Mouse (Mus musculus) heart, embryonic 14.5 days (tissue): Measurements from ENCODE around the gene Rab43. TPM values are rescaled to one million over a fixed set of nuclear protein-coding genes. Genes with fewer than 3 reads are reported as not detected.

ENCODE experiments used
- ATAC-seq: fragments of 200-750 bp; cut with Nextera tagmentation; 2 replicates; pipeline ENCODE4 v1.8.0; 2017; ENCODE audit warnings: low read depth, moderate TSS enrichment; ENCODE audit not compliant: insufficient number of reproducible peaks, insufficient read depth, low FRiP score
- H3K27ac ChIP-seq, 2 experiments: fragments of 200-500 bp in 1 of 2; fragments of 300-500 bp in 1 of 2; sonication (generic) in 1 of 2; replicated peaks in 1 of 2; 2 replicates each; pipeline ENCODE4 v1.5.1; 2012 to 2014; ENCODE audit warnings: low read depth in 2 of 2, low read length in 2 of 2, control low read depth in 1 of 2, mild to moderate bottlenecking in 1 of 2, mixed read lengths in 1 of 2; ENCODE audit not compliant: control insufficient read depth in 1 of 2, insufficient read depth in 1 of 2
- H3K27me3 ChIP-seq: fragments of 300-500 bp; sonication (generic); 2 replicates; pipeline ENCODE4 v1.6.1; 2014; ENCODE audit warnings: mild to moderate bottlenecking, low read length, control low read depth; ENCODE audit not compliant: control insufficient read depth, insufficient read depth
- H3K36me3 ChIP-seq: fragments of 300-500 bp; sonication (generic); 2 replicates; pipeline ENCODE4 v1.6.1; 2014; ENCODE audit warnings: mild to moderate bottlenecking, control low read depth, low read length, mixed read lengths; ENCODE audit not compliant: control insufficient read depth, insufficient read depth
- H3K4me1 ChIP-seq, 2 experiments: fragments of 200-500 bp in 1 of 2; fragments of 300-500 bp in 1 of 2; sonication (generic) in 1 of 2; 2 replicates each; pipeline ENCODE4 v1.6.1; 2012 to 2014; ENCODE audit warnings: low read length in 2 of 2, control low read depth in 1 of 2, mixed read lengths in 1 of 2; ENCODE audit not compliant: control insufficient read depth in 2 of 2, insufficient read depth in 2 of 2
- H3K4me2 ChIP-seq: fragments of 300-500 bp; sonication (generic); 2 replicates; pipeline ENCODE4 v1.6.1; 2014; ENCODE audit warnings: mild to moderate bottlenecking, low read length
- H3K4me3 ChIP-seq, 2 experiments: fragments of 200-500 bp in 1 of 2; fragments of 300-500 bp in 1 of 2; sonication (generic) in 1 of 2; 2 replicates each; pipeline ENCODE4 v1.5.1; 2012 to 2014; ENCODE audit warnings: low read length in 2 of 2, mild to moderate bottlenecking in 2 of 2, control low read depth in 1 of 2, low read depth in 1 of 2, moderate library complexity in 1 of 2; ENCODE audit not compliant: control insufficient read depth in 1 of 2, insufficient read depth in 1 of 2
- H3K9ac ChIP-seq: fragments of 300-500 bp; sonication (generic); 2 replicates; pipeline ENCODE4 v1.6.1; 2014; ENCODE audit warnings: mild to moderate bottlenecking, low read length
- H3K9me3 ChIP-seq: fragments of 300-500 bp; sonication (generic); 2 replicates; pipeline ENCODE4 v1.6.1; 2016; ENCODE audit warnings: low read length, control low read depth; ENCODE audit not compliant: control insufficient read depth
- WGBS: fragments of 180-500 bp; shearing (Covaris S2); extraction: QIAGEN DNeasy Blood & Tissue Kit; methylation state at CpG from one replicate; pipeline ENCODE4 v1.1.7; 2014; 5-methylcytosine and 5-hydroxymethylcytosine counted together
- polyA plus RNA-seq: library from polyadenylated mRNA; unstranded; fragments of >200 nt; fragmentation: Nextera tagmentation; extraction: Ambion mirVana; gene quantifications from 2 replicates; pipeline ENCODE4 v1.2.1, GENCODE M21; 2014

Gene Rab43
- polyA plus RNA-seq, 1 experiment from 2014 or later: 8.0 TPM

DNA sequence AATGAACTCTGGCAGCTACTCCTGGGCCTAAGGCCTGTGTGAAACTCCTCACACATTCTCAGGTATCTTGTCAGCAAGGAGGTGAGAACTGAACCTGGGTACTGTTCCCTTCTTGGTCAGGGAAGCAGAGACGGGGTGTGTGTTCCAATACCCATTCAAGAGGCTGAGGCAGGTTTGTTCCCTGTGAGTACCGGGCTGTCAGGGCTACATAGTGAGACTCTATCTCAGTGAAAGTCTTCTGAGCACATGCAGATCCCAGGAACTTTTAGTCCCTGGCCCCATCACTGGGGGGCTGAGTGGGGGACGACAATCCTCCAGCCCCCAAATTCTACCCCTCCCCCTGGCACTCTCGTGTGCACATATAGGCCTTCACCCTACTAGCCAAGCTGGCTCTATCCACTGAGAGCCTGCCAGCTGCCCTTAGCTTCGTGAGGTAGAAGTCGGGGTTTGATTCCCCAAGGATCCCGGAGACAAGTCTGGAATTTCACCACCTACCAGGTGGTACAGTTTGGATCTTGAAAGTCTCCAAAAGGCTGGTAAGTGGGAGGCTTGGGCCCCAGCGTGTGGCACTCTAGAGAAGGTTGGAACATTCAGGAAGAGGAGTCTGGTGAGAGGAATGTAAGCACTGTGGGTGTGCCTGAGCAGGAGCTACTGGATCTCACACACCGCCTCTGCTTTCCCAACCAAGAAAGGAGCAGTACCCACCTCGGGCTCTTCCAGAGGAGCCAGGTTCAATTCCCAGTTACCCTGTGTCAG is 31.2 kb downstream of the Rab43 start:
- no peak for ATAC-seq
- Histone ChIP-seq H3K27me3 (peaks cover 6% of the 10 kb centered on the region; the same call in 1 of the 2 replicates), H3K4me1 (peaks cover 13 to 14% of the 10 kb centered on the region in 2 experiments), H3K4me3 (no peak overlapping the region), H3K9ac (no peak overlapping the region), H3K36me3 (no peaks in the 10 kb centered on the region), H3K9me3 (no peaks in the 10 kb centered on the region), H3K4me2 (no peak overlapping the region), H3K27ac (no peak overlapping the region)
- 81% methylated on average over 10 of the region's 10 CpGs for WGBS

DNA sequence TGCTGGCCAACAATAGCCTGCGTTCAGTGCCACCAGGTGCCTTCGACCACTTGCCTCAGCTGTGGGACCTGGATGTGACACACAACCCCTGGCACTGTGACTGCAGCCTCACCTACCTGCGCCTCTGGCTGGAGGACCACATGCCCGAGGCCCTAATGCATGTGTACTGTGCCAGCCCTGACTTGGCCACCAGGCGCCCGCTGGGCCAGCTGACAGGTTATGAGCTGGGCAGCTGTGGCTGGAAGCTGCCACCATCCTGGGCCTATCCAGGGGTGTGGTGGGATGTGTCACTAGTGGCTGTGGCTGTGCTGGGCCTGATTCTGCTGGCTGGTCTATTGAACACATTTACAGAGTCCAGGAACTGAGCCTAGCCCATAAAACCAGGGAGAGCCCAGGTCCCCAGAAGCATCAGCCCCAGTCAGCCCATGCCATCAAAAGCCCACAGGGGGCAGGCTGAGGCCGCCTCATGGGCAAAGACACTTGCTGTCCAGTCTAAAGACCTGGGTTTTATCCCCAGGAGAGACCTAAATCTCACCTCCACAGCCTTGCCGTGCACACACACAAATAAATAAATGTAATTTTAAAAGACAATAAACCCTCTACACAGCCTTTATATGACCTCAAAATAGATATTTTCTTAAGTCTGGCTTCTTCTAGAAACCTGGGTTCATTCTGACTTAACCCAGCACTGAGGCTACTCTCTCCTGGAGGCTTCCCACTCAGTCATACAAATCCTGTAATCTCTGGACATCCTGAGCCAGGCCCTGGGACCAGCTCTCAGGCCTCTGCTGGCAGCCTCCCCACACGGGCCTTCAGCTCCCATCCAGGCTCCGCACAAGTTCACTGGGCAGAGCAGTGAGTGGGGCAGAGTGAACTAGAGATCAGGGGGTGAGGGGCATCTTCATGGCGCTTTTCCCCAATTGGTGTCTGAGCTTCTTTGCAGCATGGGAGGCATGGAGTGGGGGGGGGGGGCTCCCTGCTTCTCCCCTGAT is 32.5 kb downstream of the Rab43 start:
- peaks cover 13 to 14% of the 10 kb centered on the region in 2 experiments for H3K4me1 ChIP-seq
- 84% methylated on average over 11 of the region's 11 CpGs for WGBS
- H3K9ac ChIP-seq: no peak overlapping the region
- no peak overlapping the region for H3K27ac ChIP-seq
- H3K9me3 ChIP-seq: no peaks in the 10 kb centered on the region
- no peak for ATAC-seq
- H3K27me3 ChIP-seq: peaks cover 6% of the 10 kb centered on the region; the same call in 1 of the 2 replicates
- no peak overlapping the region for H3K4me3 ChIP-seq
- H3K4me2 ChIP-seq: no peak overlapping the region
- no peaks in the 10 kb centered on the region for H3K36me3 ChIP-seq

DNA sequence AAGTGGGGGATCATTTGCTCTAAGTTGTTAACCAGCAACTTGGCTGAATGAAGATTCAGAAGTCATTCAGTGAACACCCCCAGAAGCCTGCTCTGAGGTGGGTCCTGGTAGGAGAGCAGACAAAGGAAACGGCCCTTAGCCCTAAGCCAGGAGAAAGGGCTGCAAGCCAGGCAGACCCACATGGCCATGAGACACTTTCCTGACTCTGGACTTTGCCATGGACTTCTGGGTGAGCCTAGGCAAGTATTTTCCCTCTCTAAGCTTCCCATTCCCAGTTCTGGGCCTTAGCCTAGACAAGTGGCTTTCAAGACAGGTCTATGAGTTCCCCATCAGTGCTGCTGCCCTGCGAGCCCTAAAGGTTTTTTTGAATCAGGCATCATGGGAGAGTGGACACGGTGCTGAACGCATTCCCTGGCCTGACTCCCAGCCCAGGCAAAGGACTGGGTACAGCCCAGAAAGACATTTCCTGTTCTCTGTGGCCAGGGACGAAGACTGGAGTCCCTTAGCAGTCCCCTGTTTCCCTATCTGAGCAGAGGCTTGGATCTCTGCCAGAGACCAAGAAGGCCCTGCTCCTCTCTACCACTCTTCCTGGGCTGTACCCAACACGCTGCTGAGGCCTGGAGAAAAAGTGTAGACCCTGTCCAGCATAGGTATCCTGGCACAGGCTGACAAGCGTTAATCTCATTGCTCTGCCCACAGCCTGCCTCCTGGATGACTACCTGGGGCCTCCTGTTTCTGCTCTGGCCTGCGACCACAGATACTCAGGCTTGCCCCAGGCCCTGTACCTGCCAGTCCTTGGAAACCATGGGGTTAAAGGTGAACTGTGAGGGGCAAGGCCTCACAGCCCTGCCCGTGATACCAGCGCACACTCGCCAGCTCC is 33.4 kb downstream of the Rab43 start:
- H3K4me1 ChIP-seq: peaks cover 13 to 14% of the 10 kb centered on the region in 2 experiments
- no peak overlapping the region for H3K9ac ChIP-seq
- 0 out of 4 replicates have a peak overlapping the region, but pooled peaks of 1 of the 2 experiments have one; percentile 24 for H3K27ac ChIP-seq
- H3K9me3 ChIP-seq: no peaks in the 10 kb centered on the region
- no peaks in the 10 kb centered on the region for H3K36me3 ChIP-seq
- 45% methylated on average over 11 of the region's 11 CpGs for WGBS
- H3K4me3 ChIP-seq: no peak overlapping the region
- H3K4me2 ChIP-seq: no peak overlapping the region
- peaks cover 6% of the 10 kb centered on the region; the same call in 1 of the 2 replicates for H3K27me3 ChIP-seq
- ATAC-seq: 0 out of 2 replicates have a peak, but pooled peaks have one; percentile 57

DNA sequence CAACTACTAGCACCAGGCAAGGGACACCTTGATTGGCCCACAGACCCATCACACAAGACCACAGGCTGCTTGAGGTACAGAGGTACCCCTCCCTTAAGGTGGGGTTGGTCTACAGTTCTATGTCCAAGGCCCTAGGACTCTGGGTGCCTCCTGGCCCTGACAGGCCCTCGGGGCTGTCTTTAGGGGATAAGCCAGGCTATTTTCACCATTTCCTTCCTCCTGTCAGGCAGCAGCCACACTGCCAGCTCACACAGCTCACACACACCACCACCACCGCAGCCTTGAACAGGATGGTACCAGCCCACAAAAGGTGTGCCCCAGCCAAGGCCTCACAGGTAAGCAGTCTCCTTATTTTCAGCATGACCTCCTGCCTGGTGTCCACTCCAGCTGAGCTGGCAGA is 34.1 kb downstream of the Rab43 start, which contains the start of gene Gp9:
Gene Gp9, plus strand, starts transcription at position 231 of the 400 bp plus-strand sequence.
- Histone ChIP-seq H3K4me3 (no peak within 1 kb of the TSS), H3K27ac (0 out of 4 replicates have a peak within 1 kb of the TSS, but pooled peaks of 1 of the 2 experiments have one; percentile 24), H3K4me1 (peaks cover 13 to 14% of the 10 kb centered on the region in 2 experiments), H3K36me3 (no peaks in the 10 kb centered on the region), H3K9me3 (no peaks in the 10 kb centered on the region), H3K9ac (no peak within 1 kb of the TSS), H3K27me3 (peaks cover 6% of the 10 kb centered on the region; the same call in 1 of the 2 replicates), H3K4me2 (no peak within 1 kb of the TSS)
- no peak for ATAC-seq
- 51% methylated on average over 2 of the region's 2 CpGs for WGBS

DNA sequence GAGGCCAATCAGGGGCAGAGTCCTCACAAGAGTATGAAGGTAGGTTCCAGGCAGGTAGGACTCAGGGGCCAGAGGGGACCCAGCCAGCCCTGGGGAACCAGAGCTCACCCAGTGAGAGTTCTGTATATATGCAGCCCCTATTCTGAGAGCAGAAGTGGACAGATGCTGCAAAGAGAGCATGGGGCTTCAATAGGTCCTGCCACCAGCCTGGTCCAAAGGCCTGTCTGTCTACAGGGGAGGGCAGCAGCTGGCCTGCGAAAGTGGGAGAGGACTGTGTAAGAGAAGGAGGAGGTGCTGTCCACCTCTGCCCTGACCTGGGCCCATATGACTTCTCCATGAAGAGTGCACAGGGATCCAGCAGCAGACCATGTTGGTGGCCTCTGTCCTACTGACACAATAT is 35.3 kb downstream of the Rab43 start:
- 70% methylated on average over 1 of the region's 1 CpGs for WGBS
- ATAC-seq: no peak
- H3K4me2 ChIP-seq: no peak overlapping the region

DNA sequence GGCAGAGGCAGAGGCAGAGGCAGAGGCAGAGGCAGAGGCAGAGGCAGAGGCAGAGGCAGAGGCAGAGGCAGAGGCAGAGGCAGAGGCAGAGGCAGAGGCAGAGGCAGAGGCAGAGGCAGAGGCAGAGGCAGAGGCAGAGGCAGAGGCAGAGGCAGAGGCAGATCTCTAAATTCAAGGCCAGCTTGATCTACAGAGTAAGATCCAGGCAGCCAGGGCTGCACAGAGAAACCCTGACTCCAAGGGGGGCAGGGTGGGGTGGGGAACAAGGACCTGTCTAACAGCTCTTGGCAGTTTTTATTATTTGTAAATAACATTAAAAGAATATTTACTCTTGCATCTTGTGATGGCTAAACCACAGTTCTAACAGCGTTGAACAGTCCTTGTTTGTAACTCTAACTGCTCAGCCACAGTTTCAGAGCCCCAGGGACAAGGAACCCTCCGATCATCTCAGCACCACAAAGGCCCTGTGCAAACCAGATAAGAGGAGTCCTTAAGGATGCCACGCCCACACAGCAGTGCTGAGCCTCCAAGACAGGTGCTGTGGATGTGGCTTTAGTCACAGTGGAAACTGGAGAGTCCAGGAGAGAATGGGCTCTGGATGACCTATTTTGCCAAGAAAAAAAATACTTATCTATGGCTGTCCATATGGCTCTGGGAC is 36.2 kb downstream of the Rab43 start:
- 67% methylated on average over 3 of the region's 3 CpGs for WGBS
- H3K27me3 ChIP-seq: peaks cover 6% of the 10 kb centered on the region; the same call in 1 of the 2 replicates
- no peak for ATAC-seq

More for the DNA sequence above, 35.3 kb downstream of the Rab43 start:
- Histone ChIP-seq H3K27me3 (peaks cover 6% of the 10 kb centered on the region; the same call in 1 of the 2 replicates), H3K9ac (no peak overlapping the region), H3K36me3 (no peaks in the 10 kb centered on the region), H3K4me3 (no peak overlapping the region), H3K27ac (no peak overlapping the region), H3K4me1 (peaks cover 13 to 14% of the 10 kb centered on the region in 2 experiments), H3K9me3 (no peaks in the 10 kb centered on the region)

More for the DNA sequence above, 36.2 kb downstream of the Rab43 start:
- Histone ChIP-seq H3K36me3 (no peaks in the 10 kb centered on the region), H3K9ac (no peak overlapping the region), H3K4me2 (no peak overlapping the region), H3K9me3 (no peaks in the 10 kb centered on the region), H3K4me3 (no peak overlapping the region), H3K4me1 (peaks cover 13 to 14% of the 10 kb centered on the region in 2 experiments), H3K27ac (no peak overlapping the region)
